Mouse (Mus musculus): Measurements from ENCODE around the gene Pcbp4. TPM values are rescaled to one million over a fixed set of nuclear protein-coding genes. Genes with fewer than 3 reads are reported as not detected.

Pcbp4 gene
- polyA plus RNA-seq, 1 experiment from 2014 or later = 166 TPM

GRCm38 (mm10) chr9:106504246-106504645 is 51.2 kb downstream of the Pcbp4 start:
- ATAC-seq (ENCODE audit: low read depth) = no peak
- 77% methylated on average over 6 of the region's 6 CpGs for WGBS

GRCm38 (mm10) chr9:106509356-106509755 is 56.3 kb downstream of the Pcbp4 start:
- no peak overlapping the region for H3K27ac ChIP-seq (ENCODE audit: low read depth, low read length)
- no peaks in the 10 kb centered on the region for H3K36me3 ChIP-seq (ENCODE audit: control insufficient read depth, insufficient read depth, low read length)
- H3K4me3 ChIP-seq (ENCODE audit: low read depth, low read length) = no peak overlapping the region
- no peak overlapping the region for H3K4me2 ChIP-seq (ENCODE audit: low read depth, low read length)
- H3K4me1 ChIP-seq (ENCODE audit: control insufficient read depth, insufficient read depth, low read length) = no peaks in the 10 kb centered on the region
- WGBS = 95% methylated on average over 10 of the region's 10 CpGs
- no peaks in the 10 kb centered on the region for H3K27me3 ChIP-seq (ENCODE audit: control insufficient read depth, insufficient read depth, low read length)
- H3K9ac ChIP-seq (replicated peaks; ENCODE audit: low read depth, low read length) = no peak overlapping the region
- H3K9me3 ChIP-seq (ENCODE audit: control insufficient read depth, low read length) = no peaks in the 10 kb centered on the region
- no peak for ATAC-seq (ENCODE audit: low read depth)

More at GRCm38 (mm10) chr9:106504246-106504645, 51.2 kb downstream of the Pcbp4 start:
- Histone ChIP-seq H3K27me3 (ENCODE audit: control insufficient read depth, insufficient read depth, low read length) (no peaks in the 10 kb centered on the region), H3K4me2 (ENCODE audit: low read depth, low read length) (no peak overlapping the region), H3K4me3 (ENCODE audit: low read depth, low read length) (no peak overlapping the region), H3K27ac (ENCODE audit: low read depth, low read length) (no peak overlapping the region), H3K9me3 (ENCODE audit: control insufficient read depth, low read length) (no peaks in the 10 kb centered on the region), H3K36me3 (ENCODE audit: control insufficient read depth, insufficient read depth, low read length) (no peaks in the 10 kb centered on the region), H3K4me1 (ENCODE audit: control insufficient read depth, insufficient read depth, low read length) (no peaks in the 10 kb centered on the region), H3K9ac (replicated peaks; ENCODE audit: low read depth, low read length) (no peak overlapping the region)

- H3K9ac ChIP-seq (replicated peaks; ENCODE audit: low read depth, low read length) = no peak overlapping the region
- WGBS = 75% methylated on average over 13 of the region's 13 CpGs
- H3K4me1 ChIP-seq (ENCODE audit: control insufficient read depth, insufficient read depth, low read length) = no peaks in the 10 kb centered on the region
- H3K36me3 ChIP-seq (ENCODE audit: control insufficient read depth, insufficient read depth, low read length) = no peaks in the 10 kb centered on the region
- H3K27me3 ChIP-seq (ENCODE audit: control insufficient read depth, insufficient read depth, low read length) = no peaks in the 10 kb centered on the region
- H3K4me2 ChIP-seq (ENCODE audit: low read depth, low read length) = no peak overlapping the region
- no peak overlapping the region for H3K27ac ChIP-seq (ENCODE audit: low read depth, low read length)
- H3K4me3 ChIP-seq (ENCODE audit: low read depth, low read length) = no peak overlapping the region
- no peaks in the 10 kb centered on the region for H3K9me3 ChIP-seq (ENCODE audit: control insufficient read depth, low read length)
- ATAC-seq (ENCODE audit: low read depth) = no peak
These were observed 59.8 kb downstream of the Pcbp4 start for GRCm38 (mm10) chr9:106512729-106513450.

GRCm38 (mm10) chr9:106513566-106513965 is 60.5 kb downstream of the Pcbp4 start:
- Histone ChIP-seq H3K9ac (replicated peaks; ENCODE audit: low read depth, low read length) (no peak overlapping the region), H3K36me3 (ENCODE audit: control insufficient read depth, insufficient read depth, low read length) (no peaks in the 10 kb centered on the region), H3K4me3 (ENCODE audit: low read depth, low read length) (no peak overlapping the region), H3K27ac (ENCODE audit: low read depth, low read length) (no peak overlapping the region), H3K9me3 (ENCODE audit: control insufficient read depth, low read length) (no peaks in the 10 kb centered on the region), H3K4me1 (ENCODE audit: control insufficient read depth, insufficient read depth, low read length) (no peaks in the 10 kb centered on the region), H3K4me2 (ENCODE audit: low read depth, low read length) (no peak overlapping the region), H3K27me3 (ENCODE audit: control insufficient read depth, insufficient read depth, low read length) (no peaks in the 10 kb centered on the region)
- ATAC-seq (ENCODE audit: low read depth) = no peak
- 82% methylated on average over 6 of the region's 6 CpGs for WGBS

Other genes with a start within 250 kb of the Pcbp4 start
- gene Tlr9, start 230.7 kb upstream of the Pcbp4 start, polyA plus RNA-seq (2014; fragmentation: Nextera tagmentation; extraction: Ambion mirVana) = 0.08 and 0.09 TPM in 2 replicates
- 99.7 and 104 TPM in 2 replicates for gene Alas1, start 204.6 kb upstream of the Pcbp4 start, polyA plus RNA-seq (2014; fragmentation: Nextera tagmentation; extraction: Ambion mirVana)
- gene Poc1a, start 172.2 kb upstream of the Pcbp4 start, polyA plus RNA-seq (2014; fragmentation: Nextera tagmentation; extraction: Ambion mirVana) = 4.5 and 5.8 TPM in 2 replicates
- 18.7 and 19.3 TPM in 2 replicates for gene Dusp7, start 84.7 kb upstream of the Pcbp4 start, polyA plus RNA-seq (2014; fragmentation: Nextera tagmentation; extraction: Ambion mirVana)
- gene Rpl29, start 23.8 kb upstream of the Pcbp4 start, polyA plus RNA-seq (2014; fragmentation: Nextera tagmentation; extraction: Ambion mirVana) = 719 and 757 TPM in 2 replicates
- gene Acy1, start 15.0 kb upstream of the Pcbp4 start, polyA plus RNA-seq (2014; fragmentation: Nextera tagmentation; extraction: Ambion mirVana) = 20.3 and 22.5 TPM in 2 replicates
- gene Abhd14b, start 5.8 kb upstream of the Pcbp4 start, polyA plus RNA-seq (2014; fragmentation: Nextera tagmentation; extraction: Ambion mirVana) = 8.6 TPM in 2 replicates
- gene Abhd14a, start 5.6 kb upstream of the Pcbp4 start, polyA plus RNA-seq (2014; fragmentation: Nextera tagmentation; extraction: Ambion mirVana) = 59.5 and 66.9 TPM in 2 replicates
- gene Gpr62, start 12.6 kb downstream of the Pcbp4 start, polyA plus RNA-seq (2014; fragmentation: Nextera tagmentation; extraction: Ambion mirVana) = 1.5 and 1.7 TPM in 2 replicates
- gene Rrp9, start 22.7 kb downstream of the Pcbp4 start, polyA plus RNA-seq (2014; fragmentation: Nextera tagmentation; extraction: Ambion mirVana) = 36.1 and 36.2 TPM in 2 replicates
- gene Parp3, start 23.7 kb downstream of the Pcbp4 start, polyA plus RNA-seq (2014; fragmentation: Nextera tagmentation; extraction: Ambion mirVana) = 0.17 and 0.36 TPM in 2 replicates
- gene Iqcf1, start 46.7 kb downstream of the Pcbp4 start, polyA plus RNA-seq (2014; fragmentation: Nextera tagmentation; extraction: Ambion mirVana) = not detected in 2 replicates
- gene Iqcf5, start 61.3 kb downstream of the Pcbp4 start, polyA plus RNA-seq (2014; fragmentation: Nextera tagmentation; extraction: Ambion mirVana) = not detected in 2 replicates
- not detected in 2 replicates for gene Iqcf3, start 108.3 kb downstream of the Pcbp4 start, polyA plus RNA-seq (2014; fragmentation: Nextera tagmentation; extraction: Ambion mirVana)
- gene Iqcf4, start 117.7 kb downstream of the Pcbp4 start, polyA plus RNA-seq (2014; fragmentation: Nextera tagmentation; extraction: Ambion mirVana) = not detected in 2 replicates
- not detected in 2 replicates for gene Iqcf6, start 173.3 kb downstream of the Pcbp4 start, polyA plus RNA-seq (2014; fragmentation: Nextera tagmentation; extraction: Ambion mirVana)
- gene Grm2, start 202.8 kb downstream of the Pcbp4 start, polyA plus RNA-seq (2014; fragmentation: Nextera tagmentation; extraction: Ambion mirVana) = 4.9 and 7.5 TPM in 2 replicates
- gene Tex264, start 232.6 kb downstream of the Pcbp4 start, polyA plus RNA-seq (2014; fragmentation: Nextera tagmentation; extraction: Ambion mirVana) = 62.2 and 67.2 TPM in 2 replicates